ENCODE assay signal across 8 mouse cellular contexts in the genomic region with DNA sequence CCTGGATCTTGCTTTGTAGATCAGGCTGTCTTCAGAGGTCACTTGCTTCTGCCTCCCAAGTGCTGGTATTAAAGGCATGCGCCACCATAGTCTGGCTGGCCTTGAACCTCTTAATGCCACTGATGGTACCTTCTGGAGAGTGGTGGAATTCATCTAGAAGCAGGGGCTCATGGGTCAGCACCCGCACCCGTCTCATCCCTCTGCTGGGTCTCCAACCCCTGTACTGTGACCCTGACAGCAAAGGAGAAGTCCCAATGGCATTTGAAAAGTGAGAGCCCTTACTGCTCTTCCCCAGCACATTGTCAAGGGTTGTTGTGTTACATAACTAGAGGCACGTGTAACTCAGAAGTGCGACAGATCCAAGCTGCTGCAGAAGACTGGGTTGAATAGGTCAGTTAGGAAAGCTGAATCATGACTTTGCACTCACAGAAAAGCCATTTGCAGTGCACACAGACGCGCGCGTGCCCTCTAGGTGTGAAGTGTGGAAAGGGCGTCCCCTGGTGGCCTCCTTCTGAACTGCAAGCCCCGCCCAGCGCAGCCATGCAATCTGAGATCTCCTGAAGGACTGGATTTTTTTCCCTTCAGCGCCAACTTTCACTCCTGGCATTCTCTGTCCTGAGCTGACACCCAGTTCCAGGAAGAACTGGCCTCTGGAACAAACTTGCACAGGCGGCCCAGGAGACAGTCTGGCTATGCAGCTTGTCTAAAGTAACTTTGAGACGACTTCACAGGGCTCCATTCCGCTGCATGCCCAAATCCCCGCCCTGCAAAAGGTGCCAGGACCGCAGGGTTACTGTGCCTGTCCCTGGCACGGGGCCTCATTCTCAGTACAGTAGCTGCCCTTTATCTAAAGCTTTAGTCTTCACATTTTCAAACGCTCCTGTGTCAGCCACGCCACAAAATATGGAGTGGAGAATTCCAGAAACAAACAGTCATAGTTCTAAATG. TPM values are rescaled to one million over a fixed set of nuclear protein-coding genes. Genes with fewer than 3 reads are reported as not detected.
DNase-seq lines count a peak whose midpoint lies in the region; ATAC-seq and TF ChIP-seq lines count a peak whose summit lies in the region.

No protein-coding gene starts in this region.

- H3K4me3 ChIP-seq in cortical plate, adult 2 months (ENCODE audit: insufficient read depth, low read length), result no peak overlapping the region

- peak; percentile 54 for DNase-seq in WW6 (ENCODE audit: low read depth, low spot score)
- peak; percentile 98 to 99 for DNase-seq in gastrocnemius, adult 8-10 months (ENCODE audit: low spot score in 2 of 2)
- DNase-seq in induced T-regulatory cell, adult 2 months (ENCODE audit: low read depth), result peak; percentile 90
- DNase-seq in left cerebral cortex, adult 8-10 months (ENCODE audit: low spot score in 2 of 2), result peak; percentile 76 to 94
- peak; percentile 82 for DNase-seq in right cerebral cortex, postnatal 14 days
- peak; percentile 93 to 94 for DNase-seq in urinary bladder, postnatal 36 days (ENCODE audit: low spot score in 2 of 2)

- H3K27ac ChIP-seq in cortical plate, adult 2 months (ENCODE audit: insufficient read depth, low read length), result no peak overlapping the region

- TF ChIP-seq CTCF in cortical plate, adult 2 months (IDR thresholded peaks at IDR 0.05; ENCODE audit: extremely low read depth, insufficient read depth, low read length), result peak; percentile 97

- peak; percentile 82 for ATAC-seq in megakaryocyte-erythroid progenitor cell, adult 5-6 weeks (replicated peaks; ENCODE audit: low FRiP score, low TSS enrichment, poor library complexity, severe bottlenecking)

- no peaks in the 10 kb centered on the region; the same call in 1 of the 2 replicates for H3K4me1 ChIP-seq in cortical plate, adult 2 months (ENCODE audit: control insufficient read depth, insufficient read depth, low read length)

- TF ChIP-seq POLR2A in cortical plate, adult 2 months (IDR thresholded peaks at IDR 0.05; ENCODE audit: extremely low read depth, insufficient read depth, low read length), result no peak

RNA-seq across cellular contexts. Expression of a gene that starts 21.1 kb away (rescaled TPM):
- polyA plus RNA-seq in cortical plate, adult 2 months (2012; rRNA removed), result 42.8 and 44.9 TPM in 2 replicates
- 10 to 100 TPM; 13.7 to 20.0 (median 15.9) TPM for total RNA-seq in gastrocnemius, adult 8-10 months (2022)
- 10 to 100 TPM; 62.0 to 76.7 (median 65.9) TPM for total RNA-seq in left cerebral cortex, adult 8-10 months (2022)
- total RNA-seq in megakaryocyte-erythroid progenitor cell, adult 5-6 weeks (2014; fragmentation: Nextera tagmentation), result not detected in 2 replicates
- not detected in 2 replicates for total RNA-seq in megakaryocyte-erythroid progenitor cell, adult 5-6 weeks (2017)

RNA-seq across cellular contexts. Expression of a gene that starts 52.0 kb away (rescaled TPM):
- 29.8 and 32.9 TPM in 2 replicates for polyA plus RNA-seq in cortical plate, adult 2 months (2012; rRNA removed)
- total RNA-seq in gastrocnemius, adult 8-10 months (2022), result 10 to 100 TPM; 16.0 to 21.6 (median 17.9) TPM
- 10 to 100 TPM; 27.6 to 36.9 (median 31.2) TPM for total RNA-seq in left cerebral cortex, adult 8-10 months (2022)
- 30.3 and 52.4 TPM in 2 replicates for total RNA-seq in megakaryocyte-erythroid progenitor cell, adult 5-6 weeks (2014; fragmentation: Nextera tagmentation)
- total RNA-seq in megakaryocyte-erythroid progenitor cell, adult 5-6 weeks (2017), result 35.0 and 40.6 TPM in 2 replicates

RNA-seq across cellular contexts. Expression of a gene that starts 58.2 kb away (rescaled TPM):
- 34.5 and 38.9 TPM in 2 replicates for polyA plus RNA-seq in cortical plate, adult 2 months (2012; rRNA removed)
- 10 to 100 TPM in 2 of 4 experiments, 1 to 10 TPM in 2; 9.0 to 15.4 (median 10.3) TPM for total RNA-seq in gastrocnemius, adult 8-10 months (2022)
- total RNA-seq in left cerebral cortex, adult 8-10 months (2022), result 10 to 100 TPM; 28.3 to 41.6 (median 38.0) TPM
- total RNA-seq in megakaryocyte-erythroid progenitor cell, adult 5-6 weeks (2014; fragmentation: Nextera tagmentation), result 32.5 and 44.2 TPM in 2 replicates
- 8.3 and 19.1 TPM in 2 replicates for total RNA-seq in megakaryocyte-erythroid progenitor cell, adult 5-6 weeks (2017)

Comparison
In these comparisons a context has a peak if more than half of its experiments do, and no peak if none do; other contexts are left out.
1. RNA of a gene that starts 21.1 kb away (total RNA-seq): 62.0 to 76.7 TPM in left cerebral cortex, adult 8-10 months and 13.7 to 20.0 TPM in gastrocnemius, adult 8-10 months; not detected in megakaryocyte-erythroid progenitor cell, adult 5-6 weeks; every median in the first group is over 10 times any median in the second.
2. Peak in every context shown above with its lines, with median percentiles within 50 percentile points of each other: DNase-seq.